Mouse (Mus musculus): ENCODE data around the gene S100b.

Gene S100b

GRCm38 (mm10) chr10:76260358-76261059 lies 6.9 kb downstream of the S100b start:
- no peak for DNase-seq

DNA sequence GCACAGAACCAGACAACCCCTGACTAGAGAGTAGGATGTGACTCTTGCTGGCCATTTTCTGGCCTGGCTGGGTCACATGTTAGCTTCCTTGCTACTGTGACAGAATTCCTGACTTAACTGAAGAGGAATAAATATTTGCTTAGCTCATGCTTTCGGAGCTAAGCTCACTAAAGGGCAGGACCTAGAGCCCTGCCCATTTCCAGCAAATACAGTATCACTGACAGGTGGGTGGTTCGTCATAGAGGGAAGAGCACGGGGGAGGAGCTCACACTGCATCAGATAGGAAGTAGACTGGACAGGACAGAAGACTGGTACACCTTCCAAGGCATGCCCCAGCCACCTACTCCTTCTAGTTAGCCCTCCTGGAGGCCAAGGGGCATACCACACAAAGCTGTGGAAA lies 7.8 kb downstream of the S100b start:
- DNase-seq = no peak

DNA sequence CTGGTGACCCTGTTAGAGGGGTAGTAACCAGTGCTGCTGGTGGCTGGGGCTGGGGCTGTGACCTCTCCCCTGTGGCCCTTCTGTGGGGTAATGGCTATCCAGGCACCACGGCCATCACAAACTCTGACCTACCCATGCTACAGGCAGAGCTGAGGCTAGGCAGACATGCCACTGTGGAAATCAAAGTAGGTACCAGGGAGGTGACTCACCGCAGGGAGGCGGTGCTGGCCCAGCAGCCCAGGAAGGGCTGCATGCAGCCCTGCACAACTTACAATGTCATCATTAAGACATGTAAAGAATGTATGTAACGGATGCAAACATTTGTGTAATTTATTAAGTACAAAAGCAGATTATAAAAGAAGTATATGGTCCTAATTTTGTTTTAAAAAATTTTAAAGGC lies 8.8 kb downstream of the S100b start:
- no peak for DNase-seq

DNA sequence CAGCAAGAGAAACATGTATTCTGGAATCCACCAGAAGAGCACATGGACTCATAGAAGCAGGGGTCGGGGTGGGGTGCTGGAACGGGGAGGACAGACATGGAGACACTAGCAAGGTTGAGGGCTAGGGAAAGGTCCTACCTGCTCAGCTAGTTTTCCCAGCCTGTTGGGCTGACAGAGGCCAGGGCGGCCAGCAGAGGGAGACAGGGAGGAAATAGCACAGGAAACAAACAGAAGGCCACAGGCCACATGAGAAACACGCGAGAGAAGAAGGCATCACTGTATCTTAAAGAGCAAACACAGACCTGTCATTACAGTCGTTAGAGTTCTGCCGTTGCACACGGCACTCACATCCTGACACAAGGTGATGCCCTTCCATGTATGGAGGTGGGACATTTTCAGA lies 17.6 kb downstream of the S100b start:
- no peak for DNase-seq

DNA sequence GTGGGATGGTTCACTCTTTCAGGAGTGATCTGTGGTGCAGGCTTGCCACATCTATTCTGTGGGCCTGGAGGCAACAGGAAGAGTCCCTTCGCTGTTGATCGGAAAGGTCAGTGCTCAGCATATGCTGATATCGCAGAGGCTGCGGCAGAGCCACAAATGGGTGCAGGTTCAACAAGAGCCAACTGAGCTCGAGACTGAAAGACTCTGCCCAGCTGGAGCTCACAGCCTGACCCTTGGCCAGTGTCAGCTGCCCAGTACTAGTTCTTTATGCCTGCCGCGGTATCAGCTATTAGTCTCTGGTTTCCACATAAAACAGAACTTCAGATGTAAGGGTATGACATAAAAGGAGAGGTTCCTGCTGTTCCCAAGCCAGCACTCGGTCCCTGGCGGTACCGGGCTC lies 21.6 kb downstream of the S100b start:
- DNase-seq = no peak

GRCm38 (mm10) chr10:76278541-76279097 lies 25.0 kb downstream of the S100b start:
- no peak for DNase-seq

- no peak for DNase-seq
Observed at GRCm38 (mm10) chr10:76288268-76288993, 34.8 kb downstream of the S100b start.

- DNase-seq = no peak
Observed at GRCm38 (mm10) chr10:76289052-76289451, 35.4 kb downstream of the S100b start.

DNA sequence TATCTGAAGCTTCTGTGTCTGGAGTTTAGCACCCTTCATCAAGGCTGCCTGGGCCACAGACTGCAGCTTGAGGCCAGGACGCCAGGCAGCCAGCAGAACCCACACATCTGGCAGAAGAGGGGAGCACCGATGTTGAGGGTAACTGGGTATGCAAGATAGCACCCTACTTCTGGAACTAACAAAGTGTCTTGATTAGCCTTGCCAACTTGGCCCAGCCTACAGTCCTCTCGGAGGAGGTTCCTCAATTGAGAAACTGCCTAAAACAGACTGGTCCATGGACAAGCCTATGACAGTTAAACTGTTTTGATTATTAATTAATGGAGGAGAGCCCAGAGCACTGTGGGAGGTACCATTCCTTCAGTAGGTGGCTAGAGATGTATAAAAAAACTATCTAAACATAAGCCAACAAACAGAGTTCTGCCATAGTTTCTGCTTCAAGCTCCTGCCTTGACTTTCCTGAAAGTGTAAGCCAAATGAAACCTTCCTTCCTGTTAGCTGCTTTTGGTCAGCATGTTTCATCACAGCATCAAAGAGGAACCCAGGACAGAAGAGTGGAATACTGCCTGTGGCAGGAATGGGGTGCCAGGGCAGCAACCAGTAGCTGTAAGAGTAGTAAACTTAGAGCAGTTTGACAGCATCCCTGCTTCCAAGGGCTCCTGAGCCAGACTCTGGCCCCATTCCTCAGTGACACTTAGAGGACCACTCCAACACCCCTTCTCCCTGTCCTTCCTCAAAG lies 36.5 kb downstream of the S100b start:
- DNase-seq = no peak

- DNase-seq = no peak
Observed at GRCm38 (mm10) chr10:76293222-76293621, 39.6 kb downstream of the S100b start.

DNA sequence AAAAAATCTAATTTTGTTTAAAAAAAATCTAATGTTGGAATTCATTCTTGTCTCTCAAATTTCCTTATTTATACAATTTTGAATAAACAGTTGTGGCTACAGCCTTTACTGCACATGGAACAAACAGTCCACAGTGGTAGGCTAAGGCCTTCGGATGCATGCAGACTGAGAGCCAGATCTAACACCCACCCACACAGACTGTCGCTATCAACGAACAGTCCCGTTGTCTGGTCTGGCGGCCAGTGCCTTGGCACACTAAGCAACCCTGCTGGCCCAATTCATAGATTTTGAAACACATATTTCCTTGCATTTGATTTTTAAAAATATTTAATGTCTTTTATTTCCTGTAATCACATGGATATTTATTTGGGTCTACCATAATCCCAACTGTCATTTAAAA lies 46.5 kb downstream of the S100b start:
- DNase-seq = no peak

DNA sequence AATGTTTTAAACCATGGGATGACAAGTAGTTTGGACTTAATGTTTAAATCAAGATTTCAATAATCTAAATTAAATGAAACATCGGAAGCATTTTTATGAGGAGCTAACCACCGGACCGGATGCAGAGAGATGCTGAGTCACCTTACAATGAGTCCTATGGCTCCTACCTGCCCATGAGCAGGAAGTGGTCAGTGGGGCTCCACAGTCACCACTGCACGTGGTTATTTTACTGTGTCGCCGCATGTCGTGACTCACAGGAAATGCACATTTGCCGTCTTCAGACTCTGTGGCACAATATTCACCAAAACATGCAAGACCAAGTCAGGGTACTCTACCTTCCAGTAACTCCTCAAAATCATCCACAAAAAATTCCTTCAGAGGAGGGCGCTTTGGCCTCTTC lies 53.1 kb downstream of the S100b start:
- no peak for DNase-seq
